Mouse (Mus musculus) MEL (cell line): ENCODE measurements around the gene Saa1. TPM values are rescaled to one million over a fixed set of nuclear protein-coding genes. Genes with fewer than 3 reads are reported as not detected.

Experiments
- DNase-seq: peaks from one replicate; pipeline ENCODE4 v3.0.0; 2011; ENCODE audit warnings: low read depth, low spot score
- H3K27ac ChIP-seq: 2 replicates; pipeline ENCODE4 v1.5.1; 2012; ENCODE audit warnings: low read depth, mild to moderate bottlenecking, control low read depth, low read length, moderate library complexity; ENCODE audit not compliant: control insufficient read depth
- H3K27me3 ChIP-seq, 2 experiments: fragments of 150-350 bp in 1 of 2; sonication (generic) in 1 of 2; 2 replicates each; pipeline ENCODE4 v1.6.1; 2012; ENCODE audit warnings: low read length in 2 of 2, mild to moderate bottlenecking in 2 of 2, improper control_type of control experiment in 1 of 2, moderate library complexity in 1 of 2; ENCODE audit not compliant: insufficient read depth in 2 of 2, control insufficient read depth in 1 of 2
- H3K36me3 ChIP-seq, 2 experiments: 2 replicates each; pipeline ENCODE4 v1.6.1; 2012 to 2014; ENCODE audit warnings: low read length in 2 of 2, improper control_type of control experiment in 1 of 2, inconsistent platforms in 1 of 2, mild to moderate bottlenecking in 1 of 2; ENCODE audit not compliant: insufficient read depth in 2 of 2, control insufficient read depth in 1 of 2
- H3K4me1 ChIP-seq, 2 experiments: fragments of 150-350 bp in 1 of 2; sonication (generic) in 1 of 2; 2 replicates each; pipeline ENCODE4 v1.6.1; 2012; ENCODE audit warnings: low read length in 2 of 2, improper control_type of control experiment in 1 of 2, mild to moderate bottlenecking in 1 of 2; ENCODE audit not compliant: insufficient read depth in 2 of 2, control insufficient read depth in 1 of 2
- H3K4me3 ChIP-seq, 2 experiments: fragments of 150-350 bp in 1 of 2; sonication (generic) in 1 of 2; 2 replicates each; pipeline ENCODE4 v1.5.1; 2012; ENCODE audit warnings: low read depth in 2 of 2, low read length in 2 of 2, mild to moderate bottlenecking in 2 of 2, moderate library complexity in 2 of 2, control low read depth in 1 of 2, improper control_type of control experiment in 1 of 2; ENCODE audit not compliant: control insufficient read depth in 1 of 2, insufficient read depth in 1 of 2
- H3K79me2 ChIP-seq: 2 replicates; pipeline ENCODE4 v1.6.1; 2012; ENCODE audit warnings: mild to moderate bottlenecking, low read length, moderate library complexity; ENCODE audit not compliant: control insufficient read depth, poor library complexity, insufficient read depth
- H3K9ac ChIP-seq: 2 replicates; pipeline ENCODE4 v1.6.1; 2012; ENCODE audit warnings: low read depth, mild to moderate bottlenecking, control low read depth, low read length, moderate library complexity; ENCODE audit not compliant: control insufficient read depth, poor library complexity, severe bottlenecking
- H3K9me3 ChIP-seq: fragments of 150-350 bp; sonication (generic); replicated peaks from 2 replicates; pipeline ENCODE4 v1.6.1; 2012; ENCODE audit warnings: mild to moderate bottlenecking, low read length, improper control_type of control experiment, moderate library complexity; ENCODE audit not compliant: insufficient read depth
- CHD1 ChIP-seq: IDR thresholded peaks from 2 replicates; pipeline ENCODE4 v1.6.1; 2012; ENCODE audit warnings: low read depth, mild to moderate bottlenecking, inconsistent platforms, low read length, improper control_type of control experiment
- E2F4 ChIP-seq: IDR thresholded peaks from 2 replicates; pipeline ENCODE4 v1.6.1; 2011; ENCODE audit warnings: low read depth, low read length, improper control_type of control experiment, borderline replicate concordance
- ELF1 ChIP-seq: IDR thresholded peaks from 2 replicates; pipeline ENCODE4 v1.6.1; 2014; ENCODE audit warnings: low read depth, mild to moderate bottlenecking, inconsistent platforms, low read length, improper control_type of control experiment, moderate library complexity
- EP300 ChIP-seq, 2 experiments: IDR thresholded peaks; 2 replicates each; pipeline ENCODE4 v1.6.1; 2011; ENCODE audit warnings: improper control_type of control experiment in 2 of 2, low read length in 2 of 2, low read depth in 1 of 2, mild to moderate bottlenecking in 1 of 2
- ETS1 ChIP-seq: IDR thresholded peaks from 2 replicates; pipeline ENCODE4 v1.6.1; 2012; ENCODE audit warnings: low read depth, mild to moderate bottlenecking, inconsistent platforms, low read length, improper control_type of control experiment, moderate library complexity
- GABPA ChIP-seq: IDR thresholded peaks from 2 replicates; pipeline ENCODE4 v1.6.1; 2012; ENCODE audit warnings: low read depth, mild to moderate bottlenecking, inconsistent platforms, low read length, improper control_type of control experiment, moderate library complexity
- GATA1 ChIP-seq: IDR thresholded peaks from 2 replicates; pipeline ENCODE4 v1.6.1; 2011; ENCODE audit warnings: low read depth, low read length, improper control_type of control experiment
- HCFC1 ChIP-seq: IDR thresholded peaks from 2 replicates; pipeline ENCODE4 v1.6.1; 2012; ENCODE audit warnings: low read depth, mild to moderate bottlenecking, inconsistent platforms, low read length, improper control_type of control experiment, moderate library complexity
- JUND ChIP-seq: IDR thresholded peaks from 2 replicates; pipeline ENCODE4 v1.6.1; 2011; ENCODE audit warnings: low read depth, mild to moderate bottlenecking, improper control_type of control experiment, low read length
- KAT2A ChIP-seq: conservative IDR thresholded peaks from 2 replicates; pipeline ENCODE4 v1.6.1; 2012; ENCODE audit warnings: low read depth, low read length, improper control_type of control experiment, inconsistent platforms
- MAFK ChIP-seq: IDR thresholded peaks from 2 replicates; pipeline ENCODE4 v1.6.1; 2011; ENCODE audit warnings: low read depth, mild to moderate bottlenecking, low read length, improper control_type of control experiment, borderline replicate concordance
- MAX ChIP-seq: IDR thresholded peaks from 2 replicates; pipeline ENCODE4 v1.6.1; 2011; ENCODE audit warnings: low read length, improper control_type of control experiment
- MAZ ChIP-seq: IDR thresholded peaks from 2 replicates; pipeline ENCODE4 v1.6.1; 2012; ENCODE audit warnings: low read depth, mild to moderate bottlenecking, inconsistent platforms, low read length, improper control_type of control experiment
- MEF2A ChIP-seq: IDR thresholded peaks from 2 replicates; pipeline ENCODE4 v1.6.1; 2014; ENCODE audit warnings: low read depth, mild to moderate bottlenecking, inconsistent platforms, low read length, improper control_type of control experiment; ENCODE audit not compliant: poor library complexity, insufficient replicate concordance, severe bottlenecking; ENCODE audit errors: extremely low read depth
- MXI1 ChIP-seq: IDR thresholded peaks from 2 replicates; pipeline ENCODE4 v1.6.1; 2011; ENCODE audit warnings: mild to moderate bottlenecking, low read depth, low read length, improper control_type of control experiment
- MYB ChIP-seq: IDR thresholded peaks from 2 replicates; pipeline ENCODE4 v1.6.1; 2011; ENCODE audit warnings: mild to moderate bottlenecking, low read depth, low read length, improper control_type of control experiment
- MYC ChIP-seq: IDR thresholded peaks from 2 replicates; pipeline ENCODE4 v1.6.1; 2011; ENCODE audit warnings: low read depth, mild to moderate bottlenecking, low read length, improper control_type of control experiment, moderate library complexity
- POLR2AphosphoS5 ChIP-seq: IDR thresholded peaks from 2 replicates; pipeline ENCODE4 v1.6.1; 2012; ENCODE audit warnings: low read depth, borderline replicate concordance, mild to moderate bottlenecking, inconsistent platforms, low read length, moderate library complexity, mixed read lengths
- RAD21 ChIP-seq: IDR thresholded peaks from 2 replicates; pipeline ENCODE4 v1.6.1; 2011; ENCODE audit warnings: mild to moderate bottlenecking, low read depth, low read length, improper control_type of control experiment
- RCOR1 ChIP-seq: IDR thresholded peaks from 2 replicates; pipeline ENCODE4 v1.6.1; 2012; ENCODE audit warnings: low read depth, mild to moderate bottlenecking, inconsistent platforms, low read length, improper control_type of control experiment
- SIN3A ChIP-seq: IDR thresholded peaks from 2 replicates; pipeline ENCODE4 v1.6.1; 2012; ENCODE audit warnings: low read length, improper control_type of control experiment, inconsistent platforms
- TAL1 ChIP-seq: IDR thresholded peaks from 2 replicates; pipeline ENCODE4 v1.6.1; 2012; ENCODE audit warnings: mild to moderate bottlenecking, inconsistent platforms, low read length, moderate library complexity, mixed read lengths
- TCF12 ChIP-seq: IDR thresholded peaks from 2 replicates; pipeline ENCODE4 v1.6.1; 2014; ENCODE audit warnings: low read depth, mild to moderate bottlenecking, inconsistent platforms, low read length, improper control_type of control experiment, moderate library complexity
- UBTF ChIP-seq: IDR thresholded peaks from 2 replicates; pipeline ENCODE4 v1.6.1; 2012; ENCODE audit warnings: low read depth, mild to moderate bottlenecking, inconsistent platforms, low read length, improper control_type of control experiment, moderate library complexity, borderline replicate concordance; ENCODE audit not compliant: insufficient read depth
- USF2 ChIP-seq, 2 experiments: IDR thresholded peaks; 2 replicates each; pipeline ENCODE4 v1.6.1; 2011 to 2012; ENCODE audit warnings: improper control_type of control experiment in 2 of 2, low read length in 2 of 2, borderline replicate concordance in 1 of 2, inconsistent platforms in 1 of 2, low read depth in 1 of 2, mild to moderate bottlenecking in 1 of 2; ENCODE audit not compliant: insufficient read depth in 1 of 2
- ZMIZ1 ChIP-seq: IDR thresholded peaks from 2 replicates; pipeline ENCODE4 v1.6.1; 2012; ENCODE audit warnings: low read depth, mild to moderate bottlenecking, inconsistent platforms, low read length, improper control_type of control experiment, moderate library complexity
- polyA plus RNA-seq, 2 experiments: library from polyadenylated mRNA; stranded (reverse) in 1 of 2; unstranded in 1 of 2; fragments of >175 nt in 1 of 2; fragments of >200 nt in 1 of 2; gene quantifications; 2 replicates each; pipeline versions ENCODE4 v1.2.1 to v1.2.4; 2012; ENCODE audit warnings: low replicate concordance in 2 of 2, low read depth in 1 of 2; ENCODE audit not compliant: insufficient read length in 2 of 2, insufficient read depth in 1 of 2, missing spikeins in 1 of 2
- total RNA-seq: library from RNA; depleted of rRNA; stranded (reverse); fragments of 300-350 nt; gene quantifications from 2 replicates; pipeline ENCODE4 v1.2.3, GENCODE M21; 2012

Gene Saa1
- total and polyA plus RNA-seq, 3 experiments, result not detected

GRCm38 (mm10) chr7:46710390-46710844 lies 32.4 kb downstream of the Saa1 start, which contains the start of gene Saal1 (continued):
- TF ChIP-seq RCOR1 (no peak), GABPA (peak; percentile 27; the same call in 1 of the 2 replicates), MAX (peak; percentile 70), MAZ (peak; percentile 55; the same call in 1 of the 2 replicates), EP300 (IDR thresholded peaks at IDR 0.05; ENCODE audit: low read depth in 1 of 2, low read length in 2 of 2) (no peak), TAL1 (no peak), CHD1 (no peak), MEF2A (no peak), RAD21 (no peak), MYC (peak; percentile 77; the same call in 1 of the 2 replicates), POLR2AphosphoS5 (no peak), MYB (no peak)
- TF ChIP-seq, all 39 proteins: peak for 17

- Histone ChIP-seq H3K79me2 (0 out of 2 replicates have a peak, but pooled peaks cover 1% of the 10 kb centered on the region), H3K4me3 (no peak overlapping the region), H3K9me3 (no peaks in the 10 kb centered on the region), H3K36me3 (peaks cover 12 to 13% of the 10 kb centered on the region in 2 experiments), H3K27ac (no peak overlapping the region), H3K9ac (no peak overlapping the region), H3K27me3 (no peaks in the 10 kb centered on the region), H3K4me1 (peaks cover under 1 to 14% of the 10 kb centered on the region in 2 experiments; a peak in 3 of 4 replicates)
- TF ChIP-seq ELF1, result no peak
- no peak for TF ChIP-seq UBTF
- TF ChIP-seq KAT2A, result no peak
- no peak for TF ChIP-seq E2F4
- TF ChIP-seq SIN3A, result no peak
- no peak for TF ChIP-seq POLR2AphosphoS5
- no peak for DNase-seq
These were observed 42.2 kb downstream of the Saa1 start for GRCm38 (mm10) chr7:46700521-46701025.

GRCm38 (mm10) chr7:46696754-46697153 lies 46.0 kb downstream of the Saa1 start:
- Histone ChIP-seq H3K9ac (no peak overlapping the region), H3K9me3 (no peaks in the 10 kb centered on the region), H3K36me3 (peaks cover 9 to 10% of the 10 kb centered on the region in 2 experiments), H3K79me2 (0 out of 2 replicates have a peak, but pooled peaks cover 1% of the 10 kb centered on the region), H3K4me1 (peaks cover 0 to 7% of the 10 kb centered on the region in 2 experiments; a peak in 2 of 4 replicates), H3K27ac (peak overlapping the region; percentile 69)
- peak; percentile 85 for DNase-seq
- TF ChIP-seq POLR2AphosphoS5, result no peak
- peak; percentile 37; the same call in 1 of the 2 replicates for TF ChIP-seq MAFK
- no peak for TF ChIP-seq USF2 (IDR thresholded peaks at IDR 0.05; ENCODE audit: borderline replicate concordance in 1 of 2, insufficient read depth in 1 of 2, low read depth in 1 of 2, low read length in 2 of 2)
- TF ChIP-seq ZMIZ1, result no peak
- peak; percentile 62 for TF ChIP-seq MXI1
- peak; percentile 79 for TF ChIP-seq TAL1
- peak; percentile 97 for TF ChIP-seq RCOR1
- TF ChIP-seq TCF12, result peak; percentile 97
- TF ChIP-seq MYB, result no peak
- no peak for TF ChIP-seq MAX
- TF ChIP-seq SIN3A, result peak; percentile 81
- no peak for TF ChIP-seq CHD1
- no peak for TF ChIP-seq JUND
- TF ChIP-seq HCFC1, result no peak
- TF ChIP-seq ETS1, result peak; percentile 87
- peak; percentile 88 to 89 for TF ChIP-seq EP300 (IDR thresholded peaks at IDR 0.05; ENCODE audit: low read depth in 1 of 2, low read length in 2 of 2)
- peak; percentile 94 for TF ChIP-seq GATA1
- 0 out of 2 replicates have a peak, but pooled peaks have one; percentile 24 for TF ChIP-seq MAZ
- TF ChIP-seq, all 39 proteins: peak for 10
- Histone ChIP-seq H3K27me3 (no peaks in the 10 kb centered on the region), H3K4me3 (no peak overlapping the region)
